Mouse (Mus musculus) midbrain, embryonic 11.5 days (tissue): ENCODE measurements at regions not wholly inside any gene's neighbourhood (a gene's known extent, or its start where the extent isn't known, plus 50 kb on each side); places are given as distances from the start of the nearest gene placed in this dataset.
A peak's percentile ranks its signal among the peaks of the same experiment; 100 is the strongest.

Experiments used
- ATAC-seq: fragments of 200-750 bp; cut with Nextera tagmentation; 2 replicates; pipeline ENCODE4 v1.8.0; 2017; ENCODE audit warnings: moderate TSS enrichment, moderate library complexity; ENCODE audit not compliant: low FRiP score
- DNase-seq: peaks from one replicate; pipeline ENCODE4 v3.0.0; 2015; ENCODE audit warnings: low spot score; ENCODE audit errors: missing footprints
- H3K27ac ChIP-seq: fragments of 300-500 bp; sonication (generic); 2 replicates; pipeline ENCODE4 v1.5.1; 2014; ENCODE audit warnings: low read depth, low read length
- H3K27me3 ChIP-seq: fragments of 300-500 bp; sonication (generic); 2 replicates; pipeline ENCODE4 v1.6.1; 2014; ENCODE audit warnings: mild to moderate bottlenecking, low read length, moderate library complexity, mixed read lengths; ENCODE audit not compliant: control insufficient read depth, insufficient read depth
- H3K36me3 ChIP-seq: fragments of 300-500 bp; sonication (generic); 2 replicates; pipeline ENCODE4 v1.6.1; 2014; ENCODE audit warnings: mild to moderate bottlenecking, low read length, moderate library complexity, mixed read lengths; ENCODE audit not compliant: control insufficient read depth, insufficient read depth
- H3K4me1 ChIP-seq: fragments of 300-500 bp; sonication (generic); 2 replicates; pipeline ENCODE4 v1.6.1; 2014; ENCODE audit warnings: low read length; ENCODE audit not compliant: control insufficient read depth, insufficient read depth
- H3K4me2 ChIP-seq: fragments of 300-500 bp; sonication (generic); 2 replicates; pipeline ENCODE4 v1.6.1; 2014; ENCODE audit warnings: mild to moderate bottlenecking, moderate library complexity
- H3K4me3 ChIP-seq: fragments of 300-500 bp; sonication (generic); 2 replicates; pipeline ENCODE4 v1.5.1; 2014; ENCODE audit warnings: low read depth, low read length
- H3K9ac ChIP-seq: fragments of 300-500 bp; sonication (generic); 2 replicates; pipeline ENCODE4 v1.6.1; 2014; ENCODE audit warnings: low read length
- H3K9me3 ChIP-seq: fragments of 300-500 bp; sonication (generic); 2 replicates; pipeline ENCODE4 v1.6.1; 2016; ENCODE audit warnings: low read length; ENCODE audit not compliant: control insufficient read depth
- WGBS: fragments of 180-500 bp; shearing (Covaris S2); extraction: QIAGEN DNeasy Blood & Tissue Kit; methylation state at CpG from one replicate; pipeline ENCODE4 v1.1.7; 2014; 5-methylcytosine and 5-hydroxymethylcytosine counted together

GRCm38 (mm10) chr14:72942571-72942970 lies 106.3 kb downstream of the Cysltr2 start:
- H3K36me3 ChIP-seq: no peaks in the 10 kb centered on the region
- no peak overlapping the region for H3K4me3 ChIP-seq
- 87% methylated on average over 2 of the region's 2 CpGs for WGBS
- H3K9ac ChIP-seq: no peak overlapping the region
- no peak overlapping the region for H3K27ac ChIP-seq
- H3K9me3 ChIP-seq: no peaks in the 10 kb centered on the region
- no peaks in the 10 kb centered on the region for H3K4me1 ChIP-seq
- no peak overlapping the region for H3K4me2 ChIP-seq
- no peak for DNase-seq
- no peaks in the 10 kb centered on the region for H3K27me3 ChIP-seq
- ATAC-seq: no peak

- ATAC-seq (no peak), DNase-seq (no peak)
- no peak overlapping the region for H3K4me3 ChIP-seq
These were observed 109.9 kb downstream of the Cysltr2 start for GRCm38 (mm10) chr14:72939067-72939393.

GRCm38 (mm10) chr14:72938382-72939066 lies 110.4 kb downstream of the Cysltr2 start:
- Histone ChIP-seq H3K36me3 (no peaks in the 10 kb centered on the region), H3K4me3 (no peak overlapping the region), H3K9me3 (no peaks in the 10 kb centered on the region), H3K27me3 (no peaks in the 10 kb centered on the region), H3K9ac (no peak overlapping the region), H3K27ac (no peak overlapping the region), H3K4me2 (no peak overlapping the region), H3K4me1 (no peaks in the 10 kb centered on the region)
- ATAC-seq: no peak
- DNase-seq: no peak

More at GRCm38 (mm10) chr14:72939067-72939393, 109.9 kb downstream of the Cysltr2 start:
- Histone ChIP-seq H3K27ac (no peak overlapping the region), H3K9me3 (no peaks in the 10 kb centered on the region), H3K27me3 (no peaks in the 10 kb centered on the region), H3K9ac (no peak overlapping the region), H3K4me2 (no peak overlapping the region), H3K36me3 (no peaks in the 10 kb centered on the region), H3K4me1 (no peaks in the 10 kb centered on the region)

GRCm38 (mm10) chr14:72933598-72933997 lies 115.3 kb downstream of the Cysltr2 start:
- H3K4me3 ChIP-seq: no peak overlapping the region
- no peak overlapping the region for H3K4me2 ChIP-seq

GRCm38 (mm10) chr14:72932296-72932695 lies 116.6 kb downstream of the Cysltr2 start:
- Histone ChIP-seq H3K9me3 (no peaks in the 10 kb centered on the region), H3K27me3 (no peaks in the 10 kb centered on the region), H3K4me1 (no peaks in the 10 kb centered on the region), H3K36me3 (no peaks in the 10 kb centered on the region), H3K9ac (no peak overlapping the region), H3K27ac (no peak overlapping the region), H3K4me2 (no peak overlapping the region), H3K4me3 (no peak overlapping the region)
- WGBS: 83% methylated on average over 9 of the region's 9 CpGs
- DNase-seq (no peak), ATAC-seq (no peak)

More at GRCm38 (mm10) chr14:72933598-72933997, 115.3 kb downstream of the Cysltr2 start:
- Histone ChIP-seq H3K9ac (no peak overlapping the region), H3K27me3 (no peaks in the 10 kb centered on the region), H3K36me3 (no peaks in the 10 kb centered on the region), H3K4me1 (no peaks in the 10 kb centered on the region), H3K27ac (no peak overlapping the region), H3K9me3 (no peaks in the 10 kb centered on the region)
- no peak for ATAC-seq
- DNase-seq: no peak

GRCm38 (mm10) chr14:72901171-72901926 lies 147.6 kb downstream of the Cysltr2 start:
- H3K27me3 ChIP-seq: no peaks in the 10 kb centered on the region
- 81% methylated on average over 11 of the region's 11 CpGs for WGBS
- no peaks in the 10 kb centered on the region for H3K36me3 ChIP-seq
- no peak overlapping the region for H3K27ac ChIP-seq
- no peak overlapping the region for H3K4me3 ChIP-seq
- ATAC-seq (no peak), DNase-seq (no peak)
- no peak overlapping the region for H3K4me2 ChIP-seq
- H3K4me1 ChIP-seq: no peaks in the 10 kb centered on the region
- H3K9ac ChIP-seq: no peak overlapping the region
- H3K9me3 ChIP-seq: no peaks in the 10 kb centered on the region

- Histone ChIP-seq H3K4me3 (no peak overlapping the region), H3K4me1 (no peaks in the 10 kb centered on the region), H3K27ac (no peak overlapping the region), H3K9ac (no peak overlapping the region), H3K4me2 (no peak overlapping the region), H3K27me3 (no peaks in the 10 kb centered on the region), H3K9me3 (no peaks in the 10 kb centered on the region), H3K36me3 (no peaks in the 10 kb centered on the region)
- ATAC-seq (no peak), DNase-seq (no peak)
- 92% methylated on average over 4 of the region's 4 CpGs for WGBS
These were observed 149.3 kb downstream of the Cysltr2 start for GRCm38 (mm10) chr14:72899630-72900029.

- no peak overlapping the region for H3K9ac ChIP-seq
- 83% methylated on average over 2 of the region's 2 CpGs for WGBS
- DNase-seq: peak; percentile 61
These were observed 156.6 kb downstream of the Cysltr2 start for GRCm38 (mm10) chr14:72892316-72892715.

GRCm38 (mm10) chr14:72889663-72890062 lies 159.3 kb downstream of the Cysltr2 start:
- DNase-seq (no peak), ATAC-seq (no peak)
- Histone ChIP-seq H3K36me3 (no peaks in the 10 kb centered on the region), H3K9ac (no peak overlapping the region), H3K4me3 (no peak overlapping the region), H3K4me2 (no peak overlapping the region), H3K27me3 (no peaks in the 10 kb centered on the region), H3K9me3 (no peaks in the 10 kb centered on the region), H3K27ac (no peak overlapping the region), H3K4me1 (no peaks in the 10 kb centered on the region)
- WGBS: 89% methylated on average over 5 of the region's 5 CpGs

More at GRCm38 (mm10) chr14:72892316-72892715, 156.6 kb downstream of the Cysltr2 start:
- no peak for ATAC-seq
- no peak overlapping the region for H3K4me3 ChIP-seq
- no peaks in the 10 kb centered on the region for H3K36me3 ChIP-seq
- no peak overlapping the region for H3K27ac ChIP-seq
- H3K9me3 ChIP-seq: no peaks in the 10 kb centered on the region
- no peak overlapping the region for H3K4me2 ChIP-seq
- H3K4me1 ChIP-seq: no peaks in the 10 kb centered on the region
- no peaks in the 10 kb centered on the region for H3K27me3 ChIP-seq
